Mouse (Mus musculus): ENCODE measurements around the gene Evi2a. TPM values are rescaled to one million over a fixed set of nuclear protein-coding genes. Genes with fewer than 3 reads are reported as not detected.

Evi2a gene
- total RNA-seq, 2 experiments from 2014 or later, result 11.3 to 14.6 TPM

DNA sequence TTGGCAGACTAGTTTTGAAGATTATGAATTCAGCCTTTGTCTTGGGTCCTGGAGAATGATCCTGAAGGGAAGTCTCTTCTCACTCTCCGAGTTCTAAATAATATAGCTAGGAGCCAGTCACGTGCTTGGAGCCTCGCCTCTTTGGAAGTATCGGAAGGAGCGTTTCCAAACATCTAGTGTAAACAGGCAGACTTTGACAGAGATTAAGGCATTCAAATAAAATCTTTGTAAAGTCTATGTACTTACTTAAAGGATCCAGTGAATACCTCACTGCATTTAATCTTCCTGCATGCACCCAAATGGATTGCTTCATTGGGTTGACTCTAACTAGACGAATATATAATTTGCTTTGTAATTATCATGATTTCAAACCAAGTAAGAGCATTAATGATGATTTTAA, 47.0 kb downstream of the Evi2a start:
- no peak for DNase-seq (ENCODE audit: low spot score in 2 of 2)
- intact Hi-C loops (cut with DNase I), result no loop called here

Other genes starting within 250 kb of the Evi2a start
- gene Gm9964, start 233.7 kb downstream of the Evi2a start, total RNA-seq (2021), result under 1 TPM in 1 of 2 experiments, not detected in 1; 0.53 TPM
- gene Nf1, start 190.9 kb downstream of the Evi2a start, total RNA-seq (2021), result 100 to 1,000 TPM; 119 to 124 TPM
- 100 to 1,000 TPM; 115 to 123 TPM for gene Omg, start 26.5 kb downstream of the Evi2a start, total RNA-seq (2021)
- gene Evi2b, start 6.8 kb downstream of the Evi2a start, total RNA-seq (2021), result under 1 TPM; 0.39 to 0.69 TPM
- not detected for gene Evi2, start within 50 bp of the Evi2a start, total RNA-seq (2021)
- gene Rab11fip4, start 60.6 kb upstream of the Evi2a start, total RNA-seq (2021), result 100 to 1,000 TPM; 235 to 238 TPM

All from left cerebral cortex, postnatal 25 days (tissue).